ENCODE assay signal across 9 mouse cellular contexts in genomic region chr4:44424831-44425704, GRCm38 (mm10).
DNase-seq lines count a peak whose midpoint lies in the region; ATAC-seq and TF ChIP-seq lines count a peak whose summit lies in the region.
"Had no signal": no experiment of that assay in that cellular context is flagged by ENCODE, and none has a peak within 500 bp of the region (broad histone marks: within the 10 kb centered on the region; RNA-seq: fewer than 3 reads in every experiment).

No protein-coding gene starts in this region.

- H3K4me1 ChIP-seq in heart, adult 2 months (ENCODE audit: control insufficient read depth, insufficient read depth, low read length) = no peaks in the 10 kb centered on the region
- no peaks in the 10 kb centered on the region for H3K4me1 ChIP-seq in ES-Bruce4 (ENCODE audit: control insufficient read depth, insufficient read depth, low read length)
- H3K4me1 ChIP-seq in forebrain, embryonic 11.5 days (replicated peaks; ENCODE audit: control insufficient read depth, insufficient read depth, low read length) = peaks cover 3% of the 10 kb centered on the region; the same call in 1 of the 2 replicates
- H3K4me1 ChIP-seq in liver, embryonic 13.5 days (replicated peaks) = no peaks in the 10 kb centered on the region; the same call in 1 of the 2 replicates
- peaks cover 6% of the 10 kb centered on the region for H3K4me1 ChIP-seq in stomach, embryonic 15.5 days

- peaks cover 12% of the 10 kb centered on the region; the same call in 1 of the 2 replicates for H3K27me3 ChIP-seq in heart, adult 2 months (ENCODE audit: control insufficient read depth, insufficient read depth, low read length)
- H3K27me3 ChIP-seq in ES-Bruce4 (ENCODE audit: control insufficient read depth, insufficient read depth, low read length, poor library complexity, severe bottlenecking) = peaks cover 5% of the 10 kb centered on the region; the same call in 1 of the 2 replicates
- H3K27me3 ChIP-seq in forebrain, embryonic 11.5 days (ENCODE audit: control insufficient read depth, insufficient read depth, low read length) = peaks cover 21% of the 10 kb centered on the region
- peaks cover 65% of the 10 kb centered on the region for H3K27me3 ChIP-seq in liver, embryonic 13.5 days
- peaks cover 45% of the 10 kb centered on the region for H3K27me3 ChIP-seq in stomach, embryonic 15.5 days (replicated peaks)

- ATAC-seq in forebrain, embryonic 11.5 days (replicated peaks; ENCODE audit: low FRiP score) = no peak
- no peak for ATAC-seq in liver, embryonic 13.5 days (ENCODE audit: low read depth)
- ATAC-seq in stomach, embryonic 15.5 days (ENCODE audit: insufficient read depth, low FRiP score, low read depth) = no peak

- peak overlapping the region; percentile 9; the same call in 1 of the 2 replicates for H3K4me3 ChIP-seq in heart, adult 2 months
- peak overlapping the region; percentile 35 for H3K4me3 ChIP-seq in ES-Bruce4 (ENCODE audit: low read depth, low read length)
- peak overlapping the region; percentile 48 for H3K4me3 ChIP-seq in forebrain, embryonic 11.5 days (ENCODE audit: low read depth, low read length)
- peak overlapping the region; percentile 35 for H3K4me3 ChIP-seq in liver, embryonic 13.5 days (replicated peaks)
- peak overlapping the region; percentile 34 for H3K4me3 ChIP-seq in stomach, embryonic 15.5 days (replicated peaks)

- DNase-seq in heart, adult 2 months = no peak
- no peak for DNase-seq in heart, adult 8-10 months (ENCODE audit: low spot score)
- peak; percentile 69 for DNase-seq in forebrain, embryonic 11.5 days (ENCODE audit: low spot score)
- DNase-seq in liver, embryonic 13.5 days = no peak
- DNase-seq in ovary, adult 18-20 months (ENCODE audit: low spot score) = no peak
- DNase-seq in thymus, adult 18-20 months = no peak

- H3K9me3 ChIP-seq in ES-Bruce4 (replicated peaks; ENCODE audit: control insufficient read depth, insufficient read depth, low read length, poor library complexity, severe bottlenecking) = no peaks in the 10 kb centered on the region
- no peaks in the 10 kb centered on the region for H3K9me3 ChIP-seq in forebrain, embryonic 11.5 days (ENCODE audit: control insufficient read depth, low read length)
- no peaks in the 10 kb centered on the region for H3K9me3 ChIP-seq in liver, embryonic 13.5 days (replicated peaks)
- H3K9me3 ChIP-seq in stomach, embryonic 15.5 days = no peaks in the 10 kb centered on the region
- H3K9me3 ChIP-seq: G1E had no signal

- no peak for TF ChIP-seq CTCF in heart, adult 2 months (IDR thresholded peaks at IDR 0.05)
- no peak for TF ChIP-seq CTCF in ES-Bruce4 (IDR thresholded peaks at IDR 0.05; ENCODE audit: low read depth, low read length)

- TF ChIP-seq POLR2A in heart, adult 2 months (IDR thresholded peaks at IDR 0.05; ENCODE audit: insufficient read depth, low read depth, low read length) = no peak
- TF ChIP-seq POLR2A in ES-Bruce4 (IDR thresholded peaks at IDR 0.05; ENCODE audit: insufficient read depth, low read length) = no peak

- peak overlapping the region; percentile 96 for H3K4me2 ChIP-seq in forebrain, embryonic 11.5 days (ENCODE audit: low read depth, low read length, severe bottlenecking)
- peak overlapping the region; percentile 52 for H3K4me2 ChIP-seq in liver, embryonic 13.5 days
- H3K4me2 ChIP-seq in stomach, embryonic 15.5 days = peak overlapping the region; percentile 58

- no peak for TF ChIP-seq EP300 in heart, adult 2 months (IDR thresholded peaks at IDR 0.05; ENCODE audit: insufficient read depth, low read depth, low read length)
- no peak for TF ChIP-seq EP300 in ES-Bruce4 (IDR thresholded peaks at IDR 0.05; ENCODE audit: insufficient read depth, low read depth, low read length)

- H3K79me2 ChIP-seq in heart, adult 2 months (replicated peaks; ENCODE audit: control insufficient read depth, insufficient read depth, low read length) = no peaks in the 10 kb centered on the region

- intact Hi-C loops in heart, adult 2 months (cut with DNase I) = no loop called here

- H3K36me3 ChIP-seq in heart, adult 2 months (ENCODE audit: control insufficient read depth, insufficient read depth, low read length) = no peaks in the 10 kb centered on the region
- no peaks in the 10 kb centered on the region for H3K36me3 ChIP-seq in ES-Bruce4 (ENCODE audit: control insufficient read depth, insufficient read depth, low read length, poor library complexity, severe bottlenecking)
- H3K36me3 ChIP-seq in forebrain, embryonic 11.5 days (ENCODE audit: control insufficient read depth, insufficient read depth, low read length) = no peaks in the 10 kb centered on the region
- no peaks in the 10 kb centered on the region for H3K36me3 ChIP-seq in liver, embryonic 13.5 days
- no peaks in the 10 kb centered on the region for H3K36me3 ChIP-seq in stomach, embryonic 15.5 days
- H3K36me3 ChIP-seq: G1E had no signal

- H3K9ac ChIP-seq in heart, adult 2 months (ENCODE audit: low read depth, low read length) = no peak overlapping the region
- peak overlapping the region; percentile 52 for H3K9ac ChIP-seq in ES-Bruce4 (ENCODE audit: low read depth, poor library complexity, severe bottlenecking)
- H3K9ac ChIP-seq in forebrain, embryonic 11.5 days (ENCODE audit: low read length) = peak overlapping the region; percentile 58
- no peak overlapping the region for H3K9ac ChIP-seq in liver, embryonic 13.5 days
- no peak overlapping the region for H3K9ac ChIP-seq in stomach, embryonic 15.5 days

- H3K27ac ChIP-seq in heart, adult 2 months = no peak overlapping the region
- no peak overlapping the region for H3K27ac ChIP-seq in ES-Bruce4 (ENCODE audit: insufficient read depth, low read length)
- no peak overlapping the region for H3K27ac ChIP-seq in forebrain, embryonic 11.5 days (ENCODE audit: low read depth, low read length)
- no peak overlapping the region for H3K27ac ChIP-seq in liver, embryonic 13.5 days
- H3K27ac ChIP-seq in stomach, embryonic 15.5 days = no peak overlapping the region

- WGBS in heart, adult 2 months = 2% methylated on average over 56 of the region's 56 CpGs
- WGBS in forebrain, embryonic 11.5 days = under 1% methylated on average over 56 of the region's 56 CpGs
- WGBS in liver, embryonic 13.5 days (ENCODE audit: insufficient replicate concordance) = 1% methylated on average over 54 of the region's 56 CpGs
- WGBS in stomach, embryonic 15.5 days = under 1% methylated on average over 54 of the region's 56 CpGs

Comparison
In these comparisons a context has a peak if more than half of its experiments do, and no peak if none do; other contexts are left out.
1. H3K9ac ChIP-seq: peak in ES-Bruce4 (single experiment) and forebrain, embryonic 11.5 days (single experiment); none in heart, adult 2 months (single experiment), liver, embryonic 13.5 days (single experiment) and stomach, embryonic 15.5 days (single experiment).
2. Peak in every context shown above with its lines, with median percentiles within 50 percentile points of each other: H3K4me3 ChIP-seq and H3K4me2 ChIP-seq.